Mouse (Mus musculus) A20 (cell line): Measurements from ENCODE around the gene Olfr194.
"Not testable (repeated sequence)": the region's sequence is repeated elsewhere in the genome, so short reads cannot be mapped to it uniquely, and the experiment has no call there.

ENCODE experiments used
- DNase-seq: peaks from one replicate; pipeline ENCODE4 v3.0.0-alpha.2; 2011; ENCODE audit warnings: low read depth, low spot score

Olfr194 gene

GRCm38 (mm10) chr16:59120969-59121368 is at the start of gene Olfr194:
TSS of gene Olfr194 (minus strand) at chr16:59121069.
- no peak for DNase-seq

- no peak for DNase-seq
Observed at GRCm38 (mm10) chr16:59170354-59170753, 49.5 kb upstream of the Olfr194 start, which contains the start of gene Olfr196. TSS of gene Olfr196 (minus strand) at chr16:59170454.

GRCm38 (mm10) chr16:59151996-59152395 is 31.1 kb upstream of the Olfr194 start:
- DNase-seq, result no peak

GRCm38 (mm10) chr16:59146746-59147145 is 25.9 kb upstream of the Olfr194 start, which contains the start of gene Olfr195:
TSS of gene Olfr195 (plus strand) at chr16:59147046.
- no peak for DNase-seq

GRCm38 (mm10) chr16:59141105-59141504 is 20.2 kb upstream of the Olfr194 start:
- no peak for DNase-seq

- DNase-seq, result no peak
Observed at GRCm38 (mm10) chr16:59130740-59131139, 9.9 kb upstream of the Olfr194 start.

- no peak for DNase-seq
Observed at GRCm38 (mm10) chr16:59111781-59112180, 9.1 kb downstream of the Olfr194 start, which contains the start of gene Olfr193. TSS of gene Olfr193 (minus strand) at chr16:59111881.

- DNase-seq, result not testable (repeated sequence)
Observed at GRCm38 (mm10) chr16:59108522-59108921, 12.3 kb downstream of the Olfr194 start.

GRCm38 (mm10) chr16:59105312-59105711 is 15.6 kb downstream of the Olfr194 start:
- no peak for DNase-seq

- DNase-seq, result not testable (repeated sequence)
Observed at GRCm38 (mm10) chr16:59089722-59090121, 31.1 kb downstream of the Olfr194 start, which contains the start of gene Olfr191. TSS of gene Olfr191 (minus strand) at chr16:59089822.

GRCm38 (mm10) chr16:59081113-59081512 is 39.8 kb downstream of the Olfr194 start:
- not testable (repeated sequence) for DNase-seq

- DNase-seq, result no peak
Observed at GRCm38 (mm10) chr16:59077905-59078304, 43.0 kb downstream of the Olfr194 start, which contains the start of gene Olfr190. TSS of gene Olfr190 (minus strand) at chr16:59078005.

GRCm38 (mm10) chr16:59073520-59073919 is 47.3 kb downstream of the Olfr194 start:
- DNase-seq, result no peak

GRCm38 (mm10) chr16:59071755-59072154 is 49.1 kb downstream of the Olfr194 start:
- DNase-seq, result no peak
